Mouse (Mus musculus) myocyte (in vitro differentiated cells): ENCODE measurements around the gene Ostn. TPM values are rescaled to one million over a fixed set of nuclear protein-coding genes. Genes with fewer than 3 reads are reported as not detected.
"Not testable (repeated sequence)": the region's sequence is repeated elsewhere in the genome, so short reads cannot be mapped to it uniquely, and the experiment has no call there.

Experiments used
- H3K27me3 ChIP-seq: one replicate; pipeline ENCODE4 v1.6.1; 2011; ENCODE audit not compliant: control insufficient read depth, insufficient read depth, insufficient read length
- H3K36me3 ChIP-seq: one replicate; pipeline ENCODE4 v1.6.1; 2011; ENCODE audit not compliant: control insufficient read depth, insufficient read depth
- H3K4me2 ChIP-seq: one replicate; pipeline ENCODE4 v1.6.1; 2011; ENCODE audit warnings: low read depth, control low read depth
- H3K4me3 ChIP-seq: one replicate; pipeline ENCODE4 v1.5.1; 2011; ENCODE audit warnings: mild to moderate bottlenecking, control low read depth, moderate library complexity
- H3K79me2 ChIP-seq: one replicate; pipeline ENCODE4 v1.6.1; 2011; ENCODE audit not compliant: control insufficient read depth, insufficient read depth
- H3ac ChIP-seq: one replicate; pipeline ENCODE4 v1.6.1; 2011; ENCODE audit not compliant: control insufficient read depth, insufficient read length
- CEBPB ChIP-seq: IDR thresholded peaks from 2 replicates; pipeline ENCODE4 v1.6.1; 2011; ENCODE audit warnings: mild to moderate bottlenecking, moderate library complexity; ENCODE audit not compliant: poor library complexity, insufficient read depth, severe bottlenecking
- E2F4 ChIP-seq: IDR thresholded peaks from one replicate; pipeline ENCODE4 v1.6.1; 2011; ENCODE audit warnings: mild to moderate bottlenecking, control low read depth, moderate library complexity; ENCODE audit not compliant: insufficient read depth
- MAX ChIP-seq: IDR thresholded peaks from one replicate; pipeline ENCODE4 v1.6.1; 2011; ENCODE audit warnings: low read depth, mild to moderate bottlenecking, control low read depth
- MYOD1 ChIP-seq, 3 experiments: IDR thresholded peaks; one replicate each; pipeline ENCODE4 v1.6.1; 2011; ENCODE audit warnings: control low read depth in 2 of 3, low read depth in 2 of 3, mild to moderate bottlenecking in 2 of 3, moderate library complexity in 1 of 3; ENCODE audit not compliant: insufficient read length in 2 of 3, control insufficient read depth in 1 of 3
- MYOG ChIP-seq, 3 experiments: IDR thresholded peaks; one replicate each; pipeline ENCODE4 v1.6.1; 2011; ENCODE audit warnings: control low read depth in 2 of 3, low read depth in 2 of 3, mild to moderate bottlenecking in 2 of 3; ENCODE audit not compliant: insufficient read length in 2 of 3, control insufficient read depth in 1 of 3, insufficient read depth in 1 of 3
- POLR2A ChIP-seq: IDR thresholded peaks from one replicate; pipeline ENCODE4 v1.6.1; 2011; ENCODE audit warnings: low read depth, mild to moderate bottlenecking, control low read depth, moderate library complexity; ENCODE audit not compliant: insufficient read length
- POLR2AphosphoS2 ChIP-seq: IDR thresholded peaks from one replicate; pipeline ENCODE4 v1.6.1; 2011; ENCODE audit warnings: low read depth, control low read depth; ENCODE audit not compliant: insufficient read length
- REST ChIP-seq: IDR thresholded peaks from one replicate; pipeline ENCODE4 v1.6.1; 2011; ENCODE audit warnings: mild to moderate bottlenecking, control low read depth, moderate library complexity; ENCODE audit not compliant: insufficient read depth, insufficient read length
- SRF ChIP-seq: IDR thresholded peaks from one replicate; pipeline ENCODE4 v1.6.1; 2011; ENCODE audit warnings: low read depth; ENCODE audit not compliant: control insufficient read depth, insufficient read length
- TCF12 ChIP-seq: IDR thresholded peaks from one replicate; pipeline ENCODE4 v1.6.1; 2011; ENCODE audit warnings: mild to moderate bottlenecking, control low read depth; ENCODE audit not compliant: poor library complexity, insufficient read depth, severe bottlenecking
- TCF3 ChIP-seq: IDR thresholded peaks from one replicate; pipeline ENCODE4 v1.6.1; 2011; ENCODE audit warnings: low read depth, control low read depth; ENCODE audit not compliant: insufficient read length
- USF1 ChIP-seq: IDR thresholded peaks from one replicate; pipeline ENCODE4 v1.6.1; 2011; ENCODE audit warnings: low read depth, mild to moderate bottlenecking, control low read depth, moderate library complexity
- polyA plus RNA-seq: library from polyadenylated mRNA; unstranded; fragments of >200 nt; fragmentation: generic; extraction: Trizol; gene quantifications from one replicate; pipeline ENCODE4 v1.2.1, GENCODE M21; 2012; ENCODE audit warnings: missing spikeins

The Ostn gene
- polyA plus RNA-seq = 1.4 TPM

DNA sequence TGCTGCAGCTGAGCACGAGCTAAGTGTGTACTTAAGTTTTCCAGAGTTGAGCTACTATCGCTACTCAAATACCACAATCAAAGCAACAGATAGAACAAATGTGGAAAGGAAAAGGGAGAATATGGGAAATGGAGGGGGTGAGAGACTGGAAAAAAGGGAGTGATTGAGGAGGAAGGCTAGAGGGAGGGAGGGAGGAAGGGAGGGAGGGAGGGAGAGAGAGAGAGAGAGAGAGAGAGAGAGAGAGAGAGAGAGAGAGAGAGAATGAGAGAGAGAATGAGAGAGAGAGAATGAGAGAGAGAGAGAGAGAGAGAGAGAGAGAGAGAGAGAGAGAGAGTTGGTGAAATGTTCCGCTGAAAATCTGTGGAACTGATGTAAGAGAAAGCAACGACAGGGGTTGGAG lies at the start of gene Ostn:
TSS of gene Ostn (plus strand) at position 301 of the 400 bp plus-strand sequence.
- H3K4me2 ChIP-seq, H3K4me3 ChIP-seq: not testable (repeated sequence)
- TF ChIP-seq CEBPB = 0 out of 2 replicates have a peak, but pooled peaks have one; percentile 66

DNA sequence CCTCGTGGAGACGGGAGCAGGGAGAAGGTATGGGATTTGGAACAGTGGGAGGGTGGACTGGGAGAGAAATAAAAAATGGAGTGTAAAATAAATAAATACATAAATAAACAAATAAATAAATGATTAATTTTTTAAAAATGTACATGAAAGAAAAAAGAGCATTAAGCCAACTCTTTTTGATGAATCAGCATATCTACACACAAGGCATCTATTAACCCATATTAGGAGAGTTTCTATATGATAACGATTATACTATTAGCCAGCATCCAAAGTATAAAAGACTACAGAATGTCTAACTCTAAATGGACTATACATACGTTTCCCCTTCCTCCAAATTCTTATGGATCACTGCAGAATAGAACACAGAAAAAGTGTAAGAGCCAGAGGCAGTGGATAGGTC lies 38.5 kb upstream of the Ostn start:
- no peak overlapping the region for H3K4me3 ChIP-seq
- no peak for TF ChIP-seq REST
- TF ChIP-seq USF1 = no peak
- TF ChIP-seq MYOG (IDR thresholded peaks at IDR 0.05; ENCODE audit: control insufficient read depth in 1 of 3, insufficient read depth in 1 of 3, insufficient read length in 2 of 3, low read depth in 2 of 3) = no peak
- no peak for TF ChIP-seq POLR2A
- TF ChIP-seq CEBPB = no peak
- no peak for TF ChIP-seq MYOD1 (IDR thresholded peaks at IDR 0.05; ENCODE audit: control insufficient read depth in 1 of 3, insufficient read length in 2 of 3, low read depth in 2 of 3)
- no peak for TF ChIP-seq E2F4
- TF ChIP-seq SRF = no peak
- TF ChIP-seq POLR2AphosphoS2 = no peak
- no peak for TF ChIP-seq TCF3
- no peak for TF ChIP-seq TCF12
- no peak for TF ChIP-seq MAX
- H3K79me2 ChIP-seq = no peaks in the 10 kb centered on the region
- H3K4me2 ChIP-seq = no peak overlapping the region
- H3ac ChIP-seq = no peak overlapping the region
- H3K36me3 ChIP-seq = no peaks in the 10 kb centered on the region
- no peaks in the 10 kb centered on the region for H3K27me3 ChIP-seq

More for the DNA sequence above, at the start of gene Ostn:
- not testable (repeated sequence) for H3K36me3 ChIP-seq, H3ac ChIP-seq, H3K79me2 ChIP-seq, H3K27me3 ChIP-seq

DNA sequence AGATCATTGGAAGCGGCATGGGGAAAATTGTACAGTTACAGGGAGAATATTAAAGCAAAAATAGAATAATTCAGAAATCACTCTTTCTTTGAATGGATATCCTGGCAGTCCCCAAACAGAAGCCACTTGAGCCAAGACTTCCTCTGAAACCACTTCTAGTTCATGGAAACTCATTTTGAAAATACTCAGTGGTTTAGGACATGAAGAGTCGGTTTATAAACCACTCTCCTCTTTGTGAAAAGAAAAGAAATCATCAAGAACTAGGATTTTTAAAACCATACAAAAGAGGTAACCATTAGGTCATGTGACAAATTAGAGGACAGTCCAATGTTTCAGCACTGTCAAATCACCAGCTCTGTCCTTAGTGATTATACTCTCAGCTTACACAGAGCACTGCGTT lies 19.9 kb upstream of the Ostn start:
- Histone ChIP-seq H3K4me2 (no peak overlapping the region), H3K27me3 (no peaks in the 10 kb centered on the region), H3K79me2 (no peaks in the 10 kb centered on the region), H3K36me3 (no peaks in the 10 kb centered on the region), H3K4me3 (no peak overlapping the region), H3ac (no peak overlapping the region)
- TF ChIP-seq POLR2A = no peak
- TF ChIP-seq MYOD1 (IDR thresholded peaks at IDR 0.05; ENCODE audit: control insufficient read depth in 1 of 3, insufficient read length in 2 of 3, low read depth in 2 of 3) = no peak
- no peak for TF ChIP-seq MAX
- no peak for TF ChIP-seq TCF12
- no peak for TF ChIP-seq USF1
- TF ChIP-seq TCF3 = no peak
- no peak for TF ChIP-seq E2F4
- TF ChIP-seq SRF = no peak
- no peak for TF ChIP-seq CEBPB
- no peak for TF ChIP-seq REST
- TF ChIP-seq MYOG (IDR thresholded peaks at IDR 0.05; ENCODE audit: control insufficient read depth in 1 of 3, insufficient read depth in 1 of 3, insufficient read length in 2 of 3, low read depth in 2 of 3) = no peak
- TF ChIP-seq POLR2AphosphoS2 = no peak

DNA sequence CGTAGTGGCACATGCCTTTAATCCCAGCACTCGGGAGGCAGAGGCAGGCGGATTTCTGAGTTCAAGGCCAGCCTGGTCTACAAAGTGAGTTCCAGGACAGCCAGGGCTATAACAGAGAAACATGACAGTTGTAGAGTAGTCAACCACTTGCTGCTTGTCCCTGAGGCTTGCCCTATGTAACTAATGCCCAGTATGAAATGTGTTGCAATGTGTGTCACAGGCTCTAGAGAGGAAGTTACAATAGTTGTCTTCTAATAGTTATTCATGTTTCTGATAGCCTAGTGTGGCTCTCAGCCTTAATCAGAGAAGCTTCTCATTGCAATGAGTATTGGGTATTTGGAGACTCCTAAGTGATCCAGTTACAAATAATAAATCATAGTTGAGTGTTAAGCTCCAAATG lies 10.8 kb upstream of the Ostn start:
- TF ChIP-seq MYOD1 (IDR thresholded peaks at IDR 0.05; ENCODE audit: control insufficient read depth in 1 of 3, insufficient read length in 2 of 3, low read depth in 2 of 3) = no peak
- TF ChIP-seq POLR2AphosphoS2 = no peak
- TF ChIP-seq TCF12 = no peak
- no peak for TF ChIP-seq REST
- TF ChIP-seq E2F4 = no peak
- no peak for TF ChIP-seq MYOG (IDR thresholded peaks at IDR 0.05; ENCODE audit: control insufficient read depth in 1 of 3, insufficient read depth in 1 of 3, insufficient read length in 2 of 3, low read depth in 2 of 3)
- TF ChIP-seq POLR2A = no peak
- no peak for TF ChIP-seq TCF3
- TF ChIP-seq CEBPB = no peak
- TF ChIP-seq MAX = no peak
- no peak for TF ChIP-seq SRF
- TF ChIP-seq USF1 = no peak
- no peak overlapping the region for H3K4me3 ChIP-seq
- H3ac ChIP-seq = no peak overlapping the region
- no peak overlapping the region for H3K4me2 ChIP-seq
- no peaks in the 10 kb centered on the region for H3K79me2 ChIP-seq
- no peaks in the 10 kb centered on the region for H3K27me3 ChIP-seq
- H3K36me3 ChIP-seq = no peaks in the 10 kb centered on the region

DNA sequence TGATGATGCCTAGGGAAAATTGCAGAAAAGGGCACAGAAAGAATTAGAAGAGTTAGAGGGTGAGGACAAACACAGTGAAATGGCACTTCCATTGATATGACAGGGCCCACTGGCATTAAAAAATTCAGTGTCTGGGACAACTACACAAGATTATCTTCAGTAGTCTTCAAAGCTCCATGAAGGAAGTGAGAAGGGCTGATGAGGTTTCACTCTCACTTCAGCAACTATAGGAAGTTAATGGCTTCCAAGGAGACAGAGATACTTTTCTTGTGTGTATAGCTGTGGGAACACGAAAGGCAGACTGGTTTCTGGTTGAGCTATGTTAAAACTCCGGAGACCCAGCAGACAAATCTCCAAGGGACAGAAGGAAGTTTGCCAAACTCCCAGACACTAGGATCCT lies 10.4 kb upstream of the Ostn start:
- H3K27me3 ChIP-seq = no peaks in the 10 kb centered on the region
- H3ac ChIP-seq = no peak overlapping the region
- H3K79me2 ChIP-seq = no peaks in the 10 kb centered on the region
- H3K4me2 ChIP-seq = no peak overlapping the region
- no peaks in the 10 kb centered on the region for H3K36me3 ChIP-seq
- no peak overlapping the region for H3K4me3 ChIP-seq
- no peak for TF ChIP-seq MYOG (IDR thresholded peaks at IDR 0.05; ENCODE audit: control insufficient read depth in 1 of 3, insufficient read depth in 1 of 3, insufficient read length in 2 of 3, low read depth in 2 of 3)
- no peak for TF ChIP-seq CEBPB
- TF ChIP-seq MAX = no peak
- no peak for TF ChIP-seq POLR2AphosphoS2
- no peak for TF ChIP-seq SRF
- no peak for TF ChIP-seq USF1
- no peak for TF ChIP-seq TCF3
- TF ChIP-seq POLR2A = no peak
- no peak for TF ChIP-seq REST
- TF ChIP-seq MYOD1 (IDR thresholded peaks at IDR 0.05; ENCODE audit: control insufficient read depth in 1 of 3, insufficient read length in 2 of 3, low read depth in 2 of 3) = no peak
- no peak for TF ChIP-seq TCF12
- TF ChIP-seq E2F4 = no peak
